Mouse (Mus musculus) kidney, embryonic 16.5 days (tissue): Measurements from ENCODE around the gene Bsdc1. TPM values are rescaled to one million over a fixed set of nuclear protein-coding genes. Genes with fewer than 3 reads are reported as not detected.

Experiments used
- ATAC-seq: fragments of 200-750 bp; cut with Nextera tagmentation; 2 replicates; pipeline ENCODE4 v1.8.0; 2017; ENCODE audit warnings: moderate TSS enrichment; ENCODE audit not compliant: low FRiP score, low TSS enrichment
- H3K27ac ChIP-seq: fragments of 300-500 bp; sonication (generic); 2 replicates; pipeline ENCODE4 v1.5.1; 2014; ENCODE audit warnings: low read length
- H3K27me3 ChIP-seq: fragments of 300-500 bp; sonication (generic); 2 replicates; pipeline ENCODE4 v1.6.1; 2014; ENCODE audit warnings: low read length, control low read depth, mixed read lengths; ENCODE audit not compliant: insufficient read depth
- H3K36me3 ChIP-seq: fragments of 300-500 bp; sonication (generic); 2 replicates; pipeline ENCODE4 v1.6.1; 2014; ENCODE audit warnings: low read length, control low read depth, mixed read lengths; ENCODE audit not compliant: insufficient read depth
- H3K4me1 ChIP-seq: fragments of 300-500 bp; sonication (generic); 2 replicates; pipeline ENCODE4 v1.6.1; 2014; ENCODE audit warnings: low read length, control low read depth, mixed read lengths; ENCODE audit not compliant: insufficient read depth
- H3K4me2 ChIP-seq: fragments of 300-500 bp; sonication (generic); replicated peaks from 2 replicates; pipeline ENCODE4 v1.6.1; 2014; ENCODE audit warnings: low read depth, low read length
- H3K4me3 ChIP-seq: fragments of 300-500 bp; sonication (generic); 2 replicates; pipeline ENCODE4 v1.5.1; 2014; ENCODE audit warnings: mild to moderate bottlenecking, low read length
- H3K9ac ChIP-seq: fragments of 300-500 bp; sonication (generic); replicated peaks from 2 replicates; pipeline ENCODE4 v1.6.1; 2014; ENCODE audit warnings: low read length
- H3K9me3 ChIP-seq: fragments of 300-500 bp; sonication (generic); 2 replicates; pipeline ENCODE4 v1.6.1; 2016; ENCODE audit warnings: low read length, control low read depth
- WGBS: fragments of 180-500 bp; shearing (Covaris S2); extraction: QIAGEN DNeasy Blood & Tissue Kit; methylation state at CpG from one replicate; pipeline ENCODE4 v1.1.7; 2014; 5-methylcytosine and 5-hydroxymethylcytosine counted together
- polyA plus RNA-seq: library from polyadenylated mRNA; unstranded; fragments of >200 nt; fragmentation: Nextera tagmentation; extraction: Ambion mirVana; gene quantifications from 2 replicates; pipeline ENCODE4 v1.2.1, GENCODE M21; 2015

Gene Bsdc1
- polyA plus RNA-seq, 1 experiment from 2014 or later: 33.6 TPM

- Histone ChIP-seq H3K36me3 (peaks cover 41% of the 10 kb centered on the region), H3K9ac (no peak overlapping the region), H3K27me3 (no peaks in the 10 kb centered on the region), H3K27ac (no peak overlapping the region), H3K4me3 (no peak overlapping the region), H3K4me2 (no peak overlapping the region), H3K9me3 (no peaks in the 10 kb centered on the region), H3K4me1 (peaks cover 14% of the 10 kb centered on the region)
- WGBS: 72% methylated on average over 4 of the region's 4 CpGs
- no peak for ATAC-seq
Measured at GRCm38 (mm10) chr4:129464286-129464815, 3.0 kb downstream of the Bsdc1 start.

- no peak overlapping the region for H3K4me2 ChIP-seq
- WGBS: 89% methylated on average over 11 of the region's 11 CpGs
- no peak overlapping the region for H3K4me3 ChIP-seq
- H3K9ac ChIP-seq: no peak overlapping the region
- no peak for ATAC-seq
- peaks cover 58% of the 10 kb centered on the region for H3K36me3 ChIP-seq
- no peak overlapping the region for H3K27ac ChIP-seq
- no peaks in the 10 kb centered on the region for H3K4me1 ChIP-seq
- no peaks in the 10 kb centered on the region for H3K9me3 ChIP-seq
- H3K27me3 ChIP-seq: no peaks in the 10 kb centered on the region
Measured at GRCm38 (mm10) chr4:129476047-129476446, 14.7 kb downstream of the Bsdc1 start.

GRCm38 (mm10) chr4:129479863-129480262 is 18.5 kb downstream of the Bsdc1 start:
- Histone ChIP-seq H3K27ac (no peak overlapping the region), H3K36me3 (peaks cover 46% of the 10 kb centered on the region), H3K9me3 (no peaks in the 10 kb centered on the region), H3K4me1 (no peaks in the 10 kb centered on the region), H3K4me3 (no peak overlapping the region), H3K4me2 (no peak overlapping the region), H3K27me3 (no peaks in the 10 kb centered on the region), H3K9ac (no peak overlapping the region)
- no peak for ATAC-seq
- 82% methylated on average over 3 of the region's 3 CpGs for WGBS

- Histone ChIP-seq H3K27me3 (no peaks in the 10 kb centered on the region), H3K27ac (no peak overlapping the region), H3K9me3 (no peaks in the 10 kb centered on the region), H3K4me3 (no peak overlapping the region), H3K4me1 (no peaks in the 10 kb centered on the region), H3K4me2 (no peak overlapping the region), H3K36me3 (peaks cover 48% of the 10 kb centered on the region), H3K9ac (no peak overlapping the region)
- WGBS: 100% methylated on average over 1 of the region's 1 CpGs
- no peak for ATAC-seq
Measured at GRCm38 (mm10) chr4:129481090-129481489, 19.7 kb downstream of the Bsdc1 start.

- H3K27me3 ChIP-seq: no peaks in the 10 kb centered on the region
- peak within 1 kb of the TSS; percentile 27; the same call in 1 of the 2 replicates for H3K9ac ChIP-seq
- H3K27ac ChIP-seq: no peak within 1 kb of the TSS
- ATAC-seq: peak; percentile 69
- peak within 1 kb of the TSS; percentile 35 for H3K4me3 ChIP-seq
- H3K36me3 ChIP-seq: peaks cover 30% of the 10 kb centered on the region
- WGBS: 3% methylated on average over 70 of the region's 70 CpGs
- H3K4me2 ChIP-seq: peak within 1 kb of the TSS; percentile 57
- peaks cover 10% of the 10 kb centered on the region for H3K4me1 ChIP-seq
- no peaks in the 10 kb centered on the region for H3K9me3 ChIP-seq
Measured at GRCm38 (mm10) chr4:129490972-129491880, 29.8 kb downstream of the Bsdc1 start, which contains the start of the genes Tssk3 and Fam229a. Tssk3 (minus strand) TSS chr4:129491022. Fam229a (plus strand) TSS chr4:129491190.

GRCm38 (mm10) chr4:129494681-129495080 is 33.3 kb downstream of the Bsdc1 start:
- peaks cover 31% of the 10 kb centered on the region for H3K4me1 ChIP-seq
- no peak overlapping the region for H3K4me2 ChIP-seq
- no peaks in the 10 kb centered on the region for H3K36me3 ChIP-seq
- ATAC-seq: no peak
- 65% methylated on average over 7 of the region's 7 CpGs for WGBS
- H3K9ac ChIP-seq: no peak overlapping the region
- H3K9me3 ChIP-seq: no peaks in the 10 kb centered on the region
- H3K27me3 ChIP-seq: no peaks in the 10 kb centered on the region
- no peak overlapping the region for H3K4me3 ChIP-seq
- H3K27ac ChIP-seq: no peak overlapping the region

- Histone ChIP-seq H3K9ac (0 out of 2 replicates have a peak overlapping the region, but pooled peaks have one; percentile 1), H3K27me3 (no peaks in the 10 kb centered on the region), H3K4me2 (0 out of 2 replicates have a peak overlapping the region, but pooled peaks have one; percentile 16), H3K4me3 (no peak overlapping the region), H3K36me3 (no peaks in the 10 kb centered on the region), H3K4me1 (peaks cover 30% of the 10 kb centered on the region), H3K27ac (peak overlapping the region; percentile 87), H3K9me3 (no peaks in the 10 kb centered on the region)
- no peak for ATAC-seq
- 39% methylated on average over 16 of the region's 16 CpGs for WGBS
Measured at GRCm38 (mm10) chr4:129495672-129496562, 34.5 kb downstream of the Bsdc1 start.

GRCm38 (mm10) chr4:129496631-129497030 is 35.2 kb downstream of the Bsdc1 start:
- peak overlapping the region; percentile 87 for H3K27ac ChIP-seq
- no peaks in the 10 kb centered on the region for H3K36me3 ChIP-seq
- H3K27me3 ChIP-seq: no peaks in the 10 kb centered on the region
- ATAC-seq: peak; percentile 29
- 0 out of 2 replicates have a peak overlapping the region, but pooled peaks have one; percentile 1 for H3K9ac ChIP-seq
- WGBS: 37% methylated on average over 6 of the region's 6 CpGs
- H3K4me3 ChIP-seq: no peak overlapping the region
- H3K4me2 ChIP-seq: 0 out of 2 replicates have a peak overlapping the region, but pooled peaks have one; percentile 16
- H3K4me1 ChIP-seq: peaks cover 22% of the 10 kb centered on the region
- no peaks in the 10 kb centered on the region for H3K9me3 ChIP-seq

GRCm38 (mm10) chr4:129498941-129499340 is 37.6 kb downstream of the Bsdc1 start:
- Histone ChIP-seq H3K9me3 (no peaks in the 10 kb centered on the region), H3K9ac (no peak overlapping the region), H3K4me2 (no peak overlapping the region), H3K4me1 (peaks cover 30% of the 10 kb centered on the region), H3K4me3 (no peak overlapping the region), H3K27me3 (no peaks in the 10 kb centered on the region), H3K36me3 (no peaks in the 10 kb centered on the region), H3K27ac (peak overlapping the region; percentile 92)
- no peak for ATAC-seq
- WGBS: 58% methylated on average over 3 of the region's 3 CpGs
